Mouse (Mus musculus) G1E (cell line): ENCODE data around the gene Gm5460. TPM values are rescaled to one million over a fixed set of nuclear protein-coding genes. Genes with fewer than 3 reads are reported as not detected.

Source experiments
- ATAC-seq: 2 replicates; pipeline ENCODE4 v1.8.0; 2016; ENCODE audit warnings: mild to moderate bottlenecking; ENCODE audit not compliant: insufficient number of reproducible peaks, poor library complexity, low FRiP score, severe bottlenecking; ENCODE audit errors: extremely low read depth
- DNase-seq: peaks from one replicate; pipeline ENCODE4 v3.0.0; 2012; ENCODE audit warnings: low spot score
- H3K27me3 ChIP-seq: 2 replicates; pipeline ENCODE4 v1.6.1; 2012; ENCODE audit warnings: mild to moderate bottlenecking, low read length, inconsistent platforms; ENCODE audit not compliant: insufficient read depth
- H3K36me3 ChIP-seq: replicated peaks from 2 replicates; pipeline ENCODE3; 2012; ENCODE audit warnings: mild to moderate bottlenecking, inconsistent platforms
- H3K4me1 ChIP-seq: 2 replicates; pipeline ENCODE4 v1.6.1; 2012; ENCODE audit warnings: low read depth, low read length, inconsistent platforms, mixed read lengths; ENCODE audit not compliant: insufficient read depth
- H3K4me3 ChIP-seq: 2 replicates; pipeline ENCODE4 v1.5.1; 2012; ENCODE audit warnings: low read depth, mild to moderate bottlenecking, inconsistent platforms, low read length, moderate library complexity, mixed read lengths
- H3K9me3 ChIP-seq: replicated peaks from 2 replicates; pipeline ENCODE4 v1.6.1; 2012; ENCODE audit warnings: inconsistent platforms
- CTCF ChIP-seq: IDR thresholded peaks from 2 replicates; pipeline ENCODE4 v1.5.1; 2012; ENCODE audit warnings: low read depth, low read length, inconsistent platforms, mixed read lengths
- GATA1 ChIP-seq: IDR thresholded peaks from 2 replicates; pipeline ENCODE4 v1.6.1; 2012; ENCODE audit warnings: borderline replicate concordance, low read length, inconsistent platforms, mixed read lengths
- GATA2 ChIP-seq: IDR thresholded peaks from 2 replicates; pipeline ENCODE4 v1.6.1; 2012; ENCODE audit warnings: low read depth, low read length, inconsistent platforms, borderline replicate concordance
- POLR2AphosphoS5 ChIP-seq: IDR thresholded peaks from 2 replicates; pipeline ENCODE4 v1.6.1; 2012; ENCODE audit warnings: low read depth, low read length, inconsistent platforms; ENCODE audit not compliant: insufficient replicate concordance
- TAL1 ChIP-seq: conservative IDR thresholded peaks from 2 replicates; pipeline ENCODE4 v1.6.1; 2012; ENCODE audit warnings: low read depth, low read length, inconsistent platforms, mixed read lengths
- polyA plus RNA-seq: library from polyadenylated mRNA; stranded (reverse); fragments of >175 nt; gene quantifications from 2 replicates; pipeline ENCODE4 v1.2.3, GENCODE M21; 2012
- total RNA-seq, 2 experiments: library from RNA; stranded (forward) in 1 of 2; stranded (reverse) in 1 of 2; fragments of 200-1000 nt in 1 of 2; fragments of >200 nt in 1 of 2; fragmentation: Nextera tagmentation in 1 of 2; gene quantifications; 2 replicates each; pipeline ENCODE4 v1.2.3; 2014 to 2017

Gm5460 gene
- total and polyA plus RNA-seq, 3 experiments: not detected

DNA sequence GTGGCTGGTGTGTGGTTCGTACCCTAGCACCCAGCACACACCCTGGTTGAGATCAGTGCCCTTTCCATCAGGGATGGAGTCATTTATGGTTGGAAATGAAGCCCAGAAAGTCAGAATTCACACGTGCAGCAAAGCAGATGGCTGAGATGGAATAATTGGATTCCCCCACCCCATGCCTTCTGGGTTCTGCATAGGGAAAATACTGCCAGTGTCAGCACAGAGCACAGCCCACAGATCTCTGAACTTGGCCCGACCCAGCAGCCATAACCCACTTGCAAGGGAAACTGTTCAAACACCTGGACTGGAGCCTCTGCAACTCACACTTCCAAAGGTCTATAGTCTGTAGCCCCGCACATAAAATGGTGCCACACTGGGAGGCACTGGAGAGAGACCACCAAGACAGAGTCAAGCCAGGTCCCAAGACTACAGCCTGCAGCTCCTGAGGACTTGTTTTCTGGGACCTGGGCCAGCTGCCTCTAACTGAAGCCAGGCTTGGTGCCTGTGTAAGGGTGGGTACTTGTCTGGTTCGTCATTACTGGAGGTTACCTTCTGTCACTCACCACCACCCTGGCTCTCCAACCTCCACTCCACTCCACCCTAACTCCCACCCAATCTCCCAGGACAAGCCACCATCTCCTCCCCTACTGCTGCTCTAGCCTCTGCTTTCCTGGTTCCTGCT lies 33.7 kb downstream of the Gm5460 start:
- ATAC-seq (no peak), DNase-seq (no peak)
- no peaks in the 10 kb centered on the region for H3K4me1 ChIP-seq
- H3K36me3 ChIP-seq: no peaks in the 10 kb centered on the region
- no peak overlapping the region for H3K4me3 ChIP-seq
- H3K9me3 ChIP-seq: peaks cover 30% of the 10 kb centered on the region
- TF ChIP-seq TAL1 (no peak), CTCF (no peak), GATA1 (no peak), GATA2 (no peak), POLR2AphosphoS5 (no peak)
- no peaks in the 10 kb centered on the region for H3K27me3 ChIP-seq

DNA sequence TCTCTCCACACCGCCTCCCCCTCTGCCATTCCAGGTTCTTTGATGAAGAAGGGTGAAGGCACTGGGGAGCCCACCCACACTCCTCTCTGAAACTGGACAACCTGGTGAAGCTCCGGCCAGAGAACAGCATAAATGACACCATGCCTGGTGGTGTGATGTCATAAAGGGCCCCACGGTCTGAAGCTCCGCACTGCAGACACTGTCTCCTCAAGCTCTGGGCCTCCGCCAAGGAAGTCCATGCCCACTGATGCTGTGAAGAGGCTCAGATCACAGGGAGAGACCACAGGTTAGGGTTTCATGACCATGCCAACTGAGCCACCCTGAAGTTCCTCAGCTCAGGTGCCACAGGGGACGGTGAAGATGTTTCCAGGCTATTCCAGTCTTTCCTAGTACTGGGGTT lies 36.0 kb downstream of the Gm5460 start, which contains the start of gene Antxrl:
Gene Antxrl, plus strand, starts transcription at position 192 of the 400 bp plus-strand sequence.
- H3K27me3 ChIP-seq: no peaks in the 10 kb centered on the region
- DNase-seq (no peak), ATAC-seq (no peak)
- no peaks in the 10 kb centered on the region for H3K4me1 ChIP-seq
- no peaks in the 10 kb centered on the region for H3K36me3 ChIP-seq
- peaks cover 21% of the 10 kb centered on the region for H3K9me3 ChIP-seq
- H3K4me3 ChIP-seq: no peak within 1 kb of the TSS
- TF ChIP-seq TAL1 (no peak), GATA2 (no peak), POLR2AphosphoS5 (no peak), GATA1 (no peak), CTCF (no peak)

DNA sequence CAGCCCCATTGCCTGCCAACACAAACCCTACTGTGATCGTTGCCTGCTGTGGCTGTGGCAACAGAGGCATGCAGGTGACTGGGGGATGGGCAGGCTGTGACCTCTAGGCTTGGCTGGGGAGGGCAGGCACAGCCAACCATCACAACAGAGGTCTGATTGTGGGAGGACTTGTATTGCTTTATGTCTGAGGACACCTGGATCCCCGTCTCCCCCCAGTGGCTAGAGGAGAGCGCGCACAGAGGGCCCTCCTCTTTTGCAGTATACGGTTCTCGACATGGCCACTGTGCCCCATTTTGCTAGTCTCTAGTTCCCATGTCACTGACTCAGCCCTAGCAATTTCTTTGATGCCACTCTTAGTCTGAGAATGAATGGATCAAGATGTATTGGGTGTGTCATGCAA lies 55.1 kb downstream of the Gm5460 start:
- Histone ChIP-seq H3K9me3 (peaks cover 25% of the 10 kb centered on the region), H3K4me1 (no peaks in the 10 kb centered on the region), H3K27me3 (no peaks in the 10 kb centered on the region), H3K36me3 (no peaks in the 10 kb centered on the region), H3K4me3 (no peak overlapping the region)
- no peak for ATAC-seq
- TF ChIP-seq POLR2AphosphoS5: no peak
- TF ChIP-seq CTCF: no peak
- no peak for TF ChIP-seq GATA2
- no peak for TF ChIP-seq GATA1
- TF ChIP-seq TAL1: no peak
- no peak for DNase-seq

DNA sequence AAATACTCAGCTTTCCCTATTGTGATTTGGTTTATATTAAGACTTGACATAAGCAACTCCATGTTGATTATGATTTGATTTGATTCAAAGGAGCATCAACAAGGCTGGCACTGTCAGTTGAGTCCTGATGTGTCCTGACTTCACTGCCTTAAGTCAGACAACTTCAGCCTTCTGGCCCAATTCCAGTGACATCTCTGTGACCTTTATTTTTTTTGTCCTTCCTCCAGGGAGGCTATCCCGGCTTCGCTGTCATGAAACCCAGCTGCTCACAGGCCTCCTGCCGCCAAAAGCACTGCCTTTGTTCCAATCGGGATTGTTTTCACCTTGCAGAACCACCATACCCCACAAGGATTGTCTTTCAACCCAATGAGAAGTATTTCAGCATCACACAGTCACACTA lies 58.8 kb downstream of the Gm5460 start:
- TF ChIP-seq GATA1 (no peak), GATA2 (no peak), POLR2AphosphoS5 (no peak), TAL1 (no peak), CTCF (no peak)
- Histone ChIP-seq H3K4me3 (no peak overlapping the region), H3K27me3 (no peaks in the 10 kb centered on the region; the same call in 1 of the 2 replicates), H3K36me3 (no peaks in the 10 kb centered on the region), H3K4me1 (no peaks in the 10 kb centered on the region), H3K9me3 (peaks cover 10% of the 10 kb centered on the region)
- DNase-seq: no peak
- no peak for ATAC-seq

DNA sequence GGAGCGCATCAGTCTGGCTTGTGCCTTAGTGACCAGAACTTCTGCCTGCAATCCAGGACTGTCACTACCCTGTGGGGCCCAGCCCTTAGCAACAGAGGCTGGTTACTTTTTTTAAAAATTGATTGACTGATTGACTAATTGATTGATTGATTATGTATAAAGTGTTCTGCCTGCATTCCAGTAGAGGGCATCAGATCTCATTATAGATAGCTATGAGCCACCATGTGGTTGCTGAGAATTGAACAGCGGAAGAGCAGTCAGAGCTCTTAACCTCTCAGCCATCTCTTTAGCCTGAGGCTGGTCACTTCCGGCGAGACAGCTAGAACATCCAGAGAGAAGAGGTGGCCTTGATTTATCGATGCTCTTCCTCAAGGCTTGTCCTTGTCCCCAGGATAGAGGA lies 60.7 kb downstream of the Gm5460 start:
- no peak for TF ChIP-seq CTCF
- TF ChIP-seq GATA1: no peak
- no peak for TF ChIP-seq GATA2
- TF ChIP-seq TAL1: no peak
- TF ChIP-seq POLR2AphosphoS5: no peak
- H3K9me3 ChIP-seq: no peaks in the 10 kb centered on the region
- H3K36me3 ChIP-seq: no peaks in the 10 kb centered on the region
- H3K4me3 ChIP-seq: no peak overlapping the region
- H3K27me3 ChIP-seq: no peaks in the 10 kb centered on the region; the same call in 1 of the 2 replicates
- no peak for ATAC-seq
- no peak for DNase-seq
- no peaks in the 10 kb centered on the region for H3K4me1 ChIP-seq

DNA sequence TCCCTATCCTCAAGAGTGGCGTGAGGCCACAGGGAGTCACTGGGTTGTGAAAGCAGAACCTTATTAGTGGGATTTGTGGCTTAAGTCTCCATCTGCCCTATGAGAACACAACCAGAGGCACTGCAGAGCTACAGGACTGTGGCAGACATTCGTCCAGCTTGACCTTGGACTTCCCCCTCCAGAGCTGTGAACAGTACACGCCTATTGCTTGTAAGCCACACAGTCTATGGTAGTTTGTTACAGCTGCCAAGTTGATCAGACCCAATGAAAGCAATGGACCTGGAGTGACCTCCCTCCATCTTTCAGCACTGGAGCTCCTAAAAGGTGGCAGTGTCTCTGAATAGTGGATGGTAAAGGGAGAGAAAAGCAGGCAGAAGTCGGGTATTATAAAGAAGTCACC lies 61.7 kb downstream of the Gm5460 start:
- H3K9me3 ChIP-seq: no peaks in the 10 kb centered on the region
- H3K36me3 ChIP-seq: no peaks in the 10 kb centered on the region
- no peak for ATAC-seq
- no peaks in the 10 kb centered on the region for H3K4me1 ChIP-seq
- H3K4me3 ChIP-seq: no peak overlapping the region
- no peak for DNase-seq
- TF ChIP-seq TAL1: no peak
- TF ChIP-seq CTCF: no peak
- TF ChIP-seq GATA1: no peak
- no peak for TF ChIP-seq POLR2AphosphoS5
- TF ChIP-seq GATA2: no peak
- no peaks in the 10 kb centered on the region; the same call in 1 of the 2 replicates for H3K27me3 ChIP-seq
